Mouse (Mus musculus): ENCODE data around the gene Prss42.

The Prss42 gene

GRCm38 (mm10) chr9:110797866-110798265, at the start of gene Prss42:
Prss42 (plus strand) TSS chr9:110798166.
- DNase-seq (ENCODE audit: low read depth, low spot score) = no peak

GRCm38 (mm10) chr9:110748451-110748850, 49.5 kb upstream of the Prss42 start:
- DNase-seq (ENCODE audit: low read depth, low spot score) = no peak

GRCm38 (mm10) chr9:110750404-110751187, 47.4 kb upstream of the Prss42 start:
- DNase-seq (ENCODE audit: low read depth, low spot score) = peak; percentile 65

- DNase-seq (ENCODE audit: low read depth, low spot score) = no peak
Observed at GRCm38 (mm10) chr9:110751412-110751811, 46.6 kb upstream of the Prss42 start.

- DNase-seq (ENCODE audit: low read depth, low spot score) = no peak
Observed at GRCm38 (mm10) chr9:110752917-110753435, 45.0 kb upstream of the Prss42 start.

GRCm38 (mm10) chr9:110753773-110754172, 44.2 kb upstream of the Prss42 start:
- no peak for DNase-seq (ENCODE audit: low read depth, low spot score)

- DNase-seq (ENCODE audit: low read depth, low spot score) = no peak
Observed at GRCm38 (mm10) chr9:110757816-110758215, 40.1 kb upstream of the Prss42 start.

- no peak for DNase-seq (ENCODE audit: low read depth, low spot score)
Observed at GRCm38 (mm10) chr9:110758605-110759004, 39.4 kb upstream of the Prss42 start.

GRCm38 (mm10) chr9:110759265-110759664, 38.7 kb upstream of the Prss42 start:
- DNase-seq (ENCODE audit: low read depth, low spot score) = peak; percentile 52

- DNase-seq (ENCODE audit: low read depth, low spot score) = no peak
Observed at GRCm38 (mm10) chr9:110760886-110761285, 37.1 kb upstream of the Prss42 start.

GRCm38 (mm10) chr9:110762763-110763162, 35.2 kb upstream of the Prss42 start:
- no peak for DNase-seq (ENCODE audit: low read depth, low spot score)

- DNase-seq (ENCODE audit: low read depth, low spot score) = no peak
Observed at GRCm38 (mm10) chr9:110763405-110763804, 34.6 kb upstream of the Prss42 start.

GRCm38 (mm10) chr9:110772336-110772735, 25.6 kb upstream of the Prss42 start:
- DNase-seq (ENCODE audit: low read depth, low spot score) = no peak

- DNase-seq (ENCODE audit: low read depth, low spot score) = no peak
Observed at GRCm38 (mm10) chr9:110774403-110775268, 23.3 kb upstream of the Prss42 start.

- DNase-seq (ENCODE audit: low read depth, low spot score) = no peak
Observed at GRCm38 (mm10) chr9:110775269-110776022, 22.5 kb upstream of the Prss42 start.

GRCm38 (mm10) chr9:110778100-110778499, 19.9 kb upstream of the Prss42 start:
- no peak for DNase-seq (ENCODE audit: low read depth, low spot score)

- DNase-seq (ENCODE audit: low read depth, low spot score) = no peak
Observed at GRCm38 (mm10) chr9:110778559-110778958, 19.4 kb upstream of the Prss42 start.

- DNase-seq (ENCODE audit: low read depth, low spot score) = peak; percentile 52
Observed at GRCm38 (mm10) chr9:110779242-110779913, 18.6 kb upstream of the Prss42 start.

GRCm38 (mm10) chr9:110781256-110781721, 16.7 kb upstream of the Prss42 start:
- DNase-seq (ENCODE audit: low read depth, low spot score) = peak; percentile 92

GRCm38 (mm10) chr9:110781731-110782130, 16.2 kb upstream of the Prss42 start:
- DNase-seq (ENCODE audit: low read depth, low spot score) = peak; percentile 87

GRCm38 (mm10) chr9:110783611-110784010, 14.4 kb upstream of the Prss42 start:
- DNase-seq (ENCODE audit: low read depth, low spot score) = no peak
